Mouse (Mus musculus) v-Abl transformed pro-B cells (cell line): ENCODE measurements at regions not wholly inside any gene's neighbourhood (a gene's known extent, or its start where the extent isn't known, plus 50 kb on each side); places are given as distances from the start of the nearest gene placed in this dataset.
"Not testable (repeated sequence)": the region's sequence is repeated elsewhere in the genome, so short reads cannot be mapped to it uniquely, and the experiment has no call there.

Experiments used
- in situ Hi-C, 2 experiments: fragments of 400-800 bp; cut with MboI; formaldehyde crosslinking; loops; one replicate each; pipeline ENCODE4 v1.15.1; 2025; ENCODE audit not compliant: unreplicated experiment in 2 of 2

GRCm38 (mm10) chr10:22556401-22556800 lies 88.4 kb upstream of the Slc2a12 start:
- in situ Hi-C loops, result not testable (repeated sequence)

GRCm38 (mm10) chr10:22569250-22570010 lies 75.4 kb upstream of the Slc2a12 start:
- in situ Hi-C loops, result loop anchor here (10.0 kb wide), 3 partner anchors 225 to 1735 kb away; no protein-coding TSS in a partner anchor

GRCm38 (mm10) chr10:22574048-22574447 lies 70.8 kb upstream of the Slc2a12 start:
- in situ Hi-C loops, result loop anchor here (10.0 kb wide), 2 partner anchors 229 to 549 kb away; no protein-coding TSS in a partner anchor

GRCm38 (mm10) chr10:22579426-22579825 lies 65.4 kb upstream of the Slc2a12 start:
- in situ Hi-C loops, result loop anchor here (5.0 to 25.0 kb wide), 9 partner anchors 97 to 1533 kb away; partner anchors contain the start of genes Rps12 (in 1 of the 2), Slc18b1 (in 1 of the 2), Taar8c (in 1 of the 2) and Taar9 (in 1 of the 2)

GRCm38 (mm10) chr10:22581300-22581699 lies 63.5 kb upstream of the Slc2a12 start:
- in situ Hi-C loops, result loop anchor here (5.0 to 25.0 kb wide), 5 partner anchors 104 to 1531 kb away; partner anchors contain the start of genes Rps12 (in 1 of the 2), Slc18b1 (in 1 of the 2), Taar8c (in 1 of the 2) and Taar9 (in 1 of the 2)

- in situ Hi-C loops, result loop anchor here (5.0 to 25.0 kb wide), 5 partner anchors 106 to 1529 kb away; partner anchors contain the start of genes Rps12 (in 1 of the 2), Slc18b1 (in 1 of the 2), Taar8c (in 1 of the 2) and Taar9 (in 1 of the 2)
These were observed 61.5 kb upstream of the Slc2a12 start for GRCm38 (mm10) chr10:22583306-22583705.

GRCm38 (mm10) chr10:22588587-22588986 lies 56.2 kb upstream of the Slc2a12 start:
- in situ Hi-C loops, result loop anchor here (10.0 to 25.0 kb wide), 3 partner anchors 186 to 1524 kb away; partner anchors contain the start of genes Rps12 (in 1 of the 2), Slc18b1 (in 1 of the 2), Taar8c (in 1 of the 2) and Taar9 (in 1 of the 2)

- in situ Hi-C loops, result loop anchor here (25.0 kb wide), 2 partner anchors 1196 to 1521 kb away; partner anchors contain the start of genes Rps12 (in 1 of the 2), Slc18b1 (in 1 of the 2), Taar8c (in 1 of the 2) and Taar9 (in 1 of the 2)
These were observed 53.1 kb upstream of the Slc2a12 start for GRCm38 (mm10) chr10:22591664-22592063.

- in situ Hi-C loops, result loop anchor here (25.0 kb wide), 2 partner anchors 1195 to 1520 kb away; partner anchors contain the start of genes Rps12 (in 1 of the 2), Slc18b1 (in 1 of the 2), Taar8c (in 1 of the 2) and Taar9 (in 1 of the 2)
These were observed 52.6 kb upstream of the Slc2a12 start for GRCm38 (mm10) chr10:22592189-22592603.

GRCm38 (mm10) chr10:22592752-22593151 lies 52.1 kb upstream of the Slc2a12 start:
- in situ Hi-C loops, result loop anchor here (25.0 kb wide), 2 partner anchors 1195 to 1520 kb away; partner anchors contain the start of genes Rps12 (in 1 of the 2), Slc18b1 (in 1 of the 2), Taar8c (in 1 of the 2) and Taar9 (in 1 of the 2)
